Mouse (Mus musculus) heart, postnatal 0 days (tissue): Measurements from ENCODE around the gene Kif5c.

Experiments
- CTCF ChIP-seq: IDR thresholded peaks from 2 replicates; pipeline ENCODE4 v1.5.1; 2016; ENCODE audit warnings: antibody characterized with exemption, control low read depth, low read depth
- EP300 ChIP-seq: IDR thresholded peaks from 2 replicates; pipeline ENCODE4 v1.6.1; 2016; ENCODE audit warnings: antibody characterized with exemption, low read depth

- TF ChIP-seq CTCF (no peak), EP300 (no peak)
Observed at GRCm38 (mm10) chr2:49570778-49571101, 48.4 kb upstream of the Kif5c start.
